Mouse (Mus musculus) erythroblast, embryonic 14.5 days (primary cell): ENCODE results near the gene Bglap2.

ENCODE experiments used
- GATA1 ChIP-seq: IDR thresholded peaks from 2 replicates; pipeline ENCODE4 v1.6.1; 2012; ENCODE audit warnings: low read length, inconsistent platforms, mixed read lengths
- TAL1 ChIP-seq: IDR thresholded peaks from 3 replicates; pipeline ENCODE4 v1.6.1; 2012; ENCODE audit warnings: low read length, inconsistent platforms, mixed read lengths

DNA sequence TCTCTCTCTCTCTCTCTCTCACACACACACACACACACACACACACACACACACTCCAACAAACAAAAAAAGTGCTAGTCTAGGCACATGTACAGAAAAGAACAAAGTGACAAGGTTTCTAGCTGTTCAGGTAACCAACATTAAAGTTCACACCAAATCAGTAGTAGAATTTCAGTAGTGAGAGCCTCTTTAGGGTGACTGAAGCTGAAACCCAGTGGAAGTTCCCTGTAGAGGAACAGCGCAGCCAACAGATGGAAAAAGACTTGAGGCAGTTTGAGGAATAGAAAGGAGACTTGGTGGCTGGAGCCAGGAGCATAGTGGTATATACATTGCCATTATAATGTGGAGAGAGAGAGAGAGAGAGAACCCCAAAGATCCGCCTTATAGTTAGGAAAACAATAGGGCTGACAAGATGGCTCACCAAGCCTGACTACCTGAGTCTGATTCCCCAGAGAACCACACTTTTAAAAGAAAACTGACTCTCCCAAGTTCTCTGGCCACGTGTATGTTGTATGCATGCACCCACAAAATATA, 43.5 kb downstream of the Bglap2 start:
- TF ChIP-seq GATA1 = no peak
- no peak for TF ChIP-seq TAL1
